Mouse (Mus musculus) liver (tissue): ENCODE data around the gene Myof.

Experiments used
- DNase-seq: peaks from one replicate; pipeline ENCODE4 v3.0.0-alpha.2; 2020; ENCODE audit warnings: mixed read lengths

The Myof gene

GRCm38 (mm10) chr19:37858406-37859081 lies 184.8 kb downstream of the Myof start:
- DNase-seq = no peak

DNA sequence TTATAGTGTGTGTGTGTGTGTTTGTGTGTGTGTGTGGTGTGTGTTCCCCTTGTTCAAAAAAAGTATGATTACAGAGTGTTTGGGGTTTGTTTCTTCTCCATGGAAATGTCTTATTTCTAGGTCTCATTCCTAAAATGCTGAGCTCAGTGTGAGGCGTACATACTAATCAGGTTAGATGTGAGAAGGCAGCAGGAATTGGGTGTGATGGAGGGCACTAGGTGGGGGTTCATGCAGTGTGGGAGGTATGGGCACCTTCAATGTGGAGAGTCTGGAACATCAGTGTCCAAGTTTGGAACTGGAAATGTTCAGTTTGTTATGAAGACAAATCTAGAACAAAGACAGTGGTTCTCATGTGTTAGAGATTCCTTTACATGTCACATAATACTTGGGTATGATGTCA lies 191.3 kb downstream of the Myof start:
- no peak for DNase-seq

GRCm38 (mm10) chr19:37851590-37852038 lies 191.8 kb downstream of the Myof start:
- no peak for DNase-seq
